ENCODE assay signal across 18 mouse cellular contexts in genomic region chr2:102212096-102212495, GRCm38 (mm10). TPM values are rescaled to one million over a fixed set of nuclear protein-coding genes. Genes with fewer than 3 reads are reported as not detected.
DNase-seq lines count a peak whose midpoint lies in the region; ATAC-seq and TF ChIP-seq lines count a peak whose summit lies in the region.
"Had no signal": no experiment of that assay in that cellular context is flagged by ENCODE, and none has a peak within 500 bp of the region (broad histone marks: within the 10 kb centered on the region; RNA-seq: fewer than 3 reads in every experiment).

No protein-coding gene starts in this region.

- WGBS in kidney, embryonic 16.5 days = 8% methylated on average over 4 of the region's 4 CpGs
- WGBS in limb, embryonic 13.5 days = 11% methylated on average over 4 of the region's 4 CpGs

- intact Hi-C loops in gastrocnemius, adult 2 months (cut with DNase I) = no loop called here

- no peak for DNase-seq in kidney, postnatal 14 days
- DNase-seq in embryo, embryonic 10.5 days (ENCODE audit: low spot score) = peak; percentile 42
- DNase-seq in embryo, embryonic 9.5 days (ENCODE audit: extremely low spot score) = peak; percentile 14
- no peak for DNase-seq in layer of hippocampus, postnatal 25 days (ENCODE audit: extremely low spot score in 1 of 2, low spot score in 1 of 2)
- DNase-seq in gastrocnemius, adult 2 months = no peak
- DNase-seq: adrenal gland, postnatal 10 days; cerebellum, adult 9-10 months; gastrocnemius, postnatal 36 days; kidney, postnatal 10 days; layer of hippocampus, adult 9-11 months; liver, postnatal 0 days; thymus, postnatal 25 days had no signal

- H3K9ac ChIP-seq in kidney, embryonic 16.5 days (replicated peaks; ENCODE audit: low read length) = no peak overlapping the region
- H3K9ac ChIP-seq in limb, embryonic 13.5 days = no peak overlapping the region
- H3K9ac ChIP-seq: liver, postnatal 0 days had no signal

- no peak overlapping the region for H3K4me2 ChIP-seq in kidney, embryonic 16.5 days (replicated peaks; ENCODE audit: low read depth, low read length)
- no peak overlapping the region for H3K4me2 ChIP-seq in limb, embryonic 13.5 days (replicated peaks)

- peak; percentile 42; the same call in 1 of the 2 replicates for ATAC-seq in kidney, embryonic 16.5 days (ENCODE audit: low FRiP score, low TSS enrichment)
- peak; percentile 67 for ATAC-seq in limb, embryonic 13.5 days (ENCODE audit: low FRiP score, low read depth)
- ATAC-seq: forebrain, embryonic 14.5 days; liver, postnatal 0 days; Patski had no signal

- no peak for TF ChIP-seq CTCF in gastrocnemius, adult 2 months (IDR thresholded peaks at IDR 0.05)

- no peak overlapping the region for H3K4me3 ChIP-seq in kidney, embryonic 16.5 days (ENCODE audit: low read length)
- no peak overlapping the region for H3K4me3 ChIP-seq in limb, embryonic 13.5 days
- H3K4me3 ChIP-seq in gastrocnemius, adult 2 months = no peak overlapping the region
- H3K4me3 ChIP-seq: erythroblast, embryonic 14.5 days; megakaryocyte, embryonic 14.5 days had no signal

- peaks cover 8% of the 10 kb centered on the region for H3K4me1 ChIP-seq in kidney, embryonic 16.5 days (ENCODE audit: insufficient read depth, low read length)
- H3K4me1 ChIP-seq in limb, embryonic 13.5 days = peaks cover 9% of the 10 kb centered on the region
- H3K4me1 ChIP-seq: megakaryocyte, embryonic 14.5 days had no signal

- no peaks in the 10 kb centered on the region for H3K27me3 ChIP-seq in kidney, embryonic 16.5 days (ENCODE audit: insufficient read depth, low read length)
- H3K27me3 ChIP-seq in limb, embryonic 13.5 days = no peaks in the 10 kb centered on the region
- H3K27me3 ChIP-seq: Patski had no signal

- H3K27ac ChIP-seq in kidney, embryonic 16.5 days (ENCODE audit: low read length) = no peak overlapping the region
- H3K27ac ChIP-seq in limb, embryonic 13.5 days = no peak overlapping the region
- no peak overlapping the region for H3K27ac ChIP-seq in gastrocnemius, adult 2 months

- H3K36me3 ChIP-seq in kidney, embryonic 16.5 days (ENCODE audit: insufficient read depth, low read length) = no peaks in the 10 kb centered on the region
- no peaks in the 10 kb centered on the region for H3K36me3 ChIP-seq in limb, embryonic 13.5 days

- H3K9me3 ChIP-seq in kidney, embryonic 16.5 days (ENCODE audit: low read length) = no peaks in the 10 kb centered on the region
- no peaks in the 10 kb centered on the region for H3K9me3 ChIP-seq in limb, embryonic 13.5 days
- H3K9me3 ChIP-seq: megakaryocyte, embryonic 14.5 days had no signal

RNA-seq across cellular contexts. Expression of gene Ldlrad3, which starts 25.9 kb away (rescaled TPM):
- polyA plus RNA-seq in kidney, embryonic 16.5 days (2015; fragmentation: Nextera tagmentation; extraction: Ambion mirVana) = 38.3 and 42.5 TPM in 2 replicates
- 63.6 and 71.9 TPM in 2 replicates for polyA plus RNA-seq in limb, embryonic 13.5 days (2015; fragmentation: Nextera tagmentation; extraction: Ambion mirVana)
- total RNA-seq in layer of hippocampus, postnatal 25 days (2021) = 10 to 100 TPM in 1 of 2 experiments, 1 to 10 TPM in 1; 9.2 to 11.5 TPM
- total RNA-seq in gastrocnemius, adult 2 months (2021) = 1 to 10 TPM; 4.5 to 5.9 TPM
- polyA plus RNA-seq: erythroblast, embryonic 14.5 days had no signal

Comparison
In these comparisons a context has a peak if more than half of its experiments do, and no peak if none do; other contexts are left out.
1. DNase-seq: peak in embryo, embryonic 10.5 days (single experiment) and embryo, embryonic 9.5 days (single experiment); none in kidney, postnatal 14 days (single experiment), layer of hippocampus, postnatal 25 days (0 of 2) and gastrocnemius, adult 2 months (single experiment).